Mouse (Mus musculus): ENCODE results near the gene Syce3.
"Not testable (repeated sequence)": the region's sequence is repeated elsewhere in the genome, so short reads cannot be mapped to it uniquely, and the experiment has no call there.

Gene Syce3

GRCm38 (mm10) chr15:89410118-89410517 is at the start of gene Syce3:
TSS of gene Syce3 (minus strand) at chr15:89410503.
- DNase-seq, result no peak

- DNase-seq, result no peak
These were observed 49.5 kb upstream of the Syce3 start for GRCm38 (mm10) chr15:89459821-89460220.

DNA sequence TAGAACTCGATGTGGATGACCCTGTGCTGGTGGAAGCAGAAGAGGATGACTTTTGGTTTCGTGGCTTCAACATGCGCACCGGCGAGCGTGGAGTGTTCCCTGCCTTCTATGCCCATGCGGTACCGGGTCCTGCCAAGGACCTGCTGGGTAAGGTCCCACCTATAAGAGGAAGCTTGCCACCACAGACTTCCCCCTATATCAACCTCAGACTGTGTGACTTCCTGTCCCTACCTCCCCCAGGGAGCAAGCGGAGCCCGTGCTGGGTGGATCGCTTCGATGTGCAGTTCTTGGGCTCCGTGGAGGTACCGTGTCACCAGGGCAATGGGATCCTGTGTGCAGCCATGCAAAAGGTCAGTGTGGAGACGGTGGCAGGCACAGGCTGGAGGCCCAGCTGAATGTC is 48.6 kb upstream of the Syce3 start:
- DNase-seq, result no peak

- DNase-seq, result no peak
These were observed 45.3 kb upstream of the Syce3 start for GRCm38 (mm10) chr15:89455642-89456041.

DNA sequence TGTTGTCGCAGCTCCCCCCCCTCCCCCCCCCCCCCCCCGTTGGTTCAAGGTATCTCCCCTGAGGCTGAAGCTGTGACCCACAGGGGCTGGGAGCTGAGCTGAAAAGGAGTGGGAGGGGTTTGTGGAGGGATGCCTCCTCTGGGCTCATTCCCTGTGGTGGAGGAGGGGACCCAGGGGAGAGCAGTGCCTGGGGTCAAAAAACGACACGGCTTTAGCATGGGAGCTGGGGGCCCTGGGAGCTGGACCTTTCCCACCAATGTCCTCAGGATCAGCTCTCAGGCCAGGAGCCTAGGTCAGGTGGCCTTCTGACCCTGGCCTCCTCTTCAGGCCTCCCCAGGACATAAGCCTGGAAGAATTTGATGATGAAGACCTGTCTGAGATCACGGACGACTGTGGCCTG is 44.6 kb upstream of the Syce3 start:
- no peak for DNase-seq

DNA sequence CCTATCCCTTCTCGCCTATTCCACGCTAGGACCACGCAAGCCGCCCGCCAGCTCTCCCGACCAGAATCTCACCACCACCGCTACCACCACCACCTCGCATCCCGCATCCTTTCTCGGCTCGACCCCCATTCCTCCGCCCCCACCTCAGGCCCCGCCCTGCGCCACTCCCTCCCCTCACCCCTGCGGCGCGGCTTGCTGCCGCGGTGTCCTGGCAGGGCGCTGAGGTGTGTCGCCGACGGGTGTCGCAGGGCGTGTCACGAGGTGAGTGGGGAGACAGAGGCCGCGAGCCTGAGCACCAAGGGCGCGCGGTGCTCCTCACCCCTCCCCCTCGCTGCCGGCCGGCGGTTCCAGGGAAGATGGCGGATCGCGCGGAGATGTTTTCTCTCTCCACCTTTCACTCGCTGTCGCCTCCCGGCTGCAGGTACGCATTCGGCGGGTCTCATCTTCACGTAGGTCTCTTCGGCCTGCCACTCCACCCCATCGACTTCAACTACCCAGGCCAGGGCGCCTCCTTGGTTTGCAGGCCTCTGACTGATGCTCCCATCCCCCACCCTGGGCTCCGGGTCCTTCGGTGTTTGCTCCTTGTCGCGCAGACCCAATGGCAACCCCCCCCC is 43.7 kb upstream of the Syce3 start, which contains the start of gene Mapk8ip2:
Mapk8ip2 (plus strand) TSS at position 49 of the 614 bp plus-strand sequence.
- peak; percentile 73 for DNase-seq

- DNase-seq, result no peak
These were observed 42.9 kb upstream of the Syce3 start for GRCm38 (mm10) chr15:89452906-89453864.

GRCm38 (mm10) chr15:89442486-89443070 is 32.3 kb upstream of the Syce3 start:
- DNase-seq, result no peak

DNA sequence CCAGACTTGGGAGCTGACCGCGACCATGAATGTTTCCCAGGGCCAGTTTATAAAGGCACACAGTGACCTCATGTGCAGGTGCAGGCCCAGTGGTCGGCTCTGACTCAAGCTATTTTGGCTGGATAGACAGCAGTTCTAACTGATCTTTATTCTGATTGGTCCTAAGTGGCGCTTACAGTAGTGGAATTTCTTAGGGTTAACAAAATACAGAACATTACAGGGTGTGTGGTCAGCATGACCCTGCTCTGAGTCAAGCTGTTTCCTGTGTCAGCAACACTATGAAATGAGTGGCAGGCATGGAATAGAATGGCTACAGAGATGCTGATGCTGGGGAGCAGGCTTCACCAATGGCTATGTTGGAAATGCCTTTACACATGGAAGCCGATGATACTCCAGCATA is 25.6 kb upstream of the Syce3 start:
- no peak for DNase-seq

- DNase-seq, result no peak
These were observed 23.8 kb upstream of the Syce3 start for GRCm38 (mm10) chr15:89434136-89434535.

- DNase-seq, result no peak
These were observed 22.6 kb upstream of the Syce3 start for GRCm38 (mm10) chr15:89432946-89433345.

GRCm38 (mm10) chr15:89431806-89432205 is 21.5 kb upstream of the Syce3 start:
- no peak for DNase-seq

DNA sequence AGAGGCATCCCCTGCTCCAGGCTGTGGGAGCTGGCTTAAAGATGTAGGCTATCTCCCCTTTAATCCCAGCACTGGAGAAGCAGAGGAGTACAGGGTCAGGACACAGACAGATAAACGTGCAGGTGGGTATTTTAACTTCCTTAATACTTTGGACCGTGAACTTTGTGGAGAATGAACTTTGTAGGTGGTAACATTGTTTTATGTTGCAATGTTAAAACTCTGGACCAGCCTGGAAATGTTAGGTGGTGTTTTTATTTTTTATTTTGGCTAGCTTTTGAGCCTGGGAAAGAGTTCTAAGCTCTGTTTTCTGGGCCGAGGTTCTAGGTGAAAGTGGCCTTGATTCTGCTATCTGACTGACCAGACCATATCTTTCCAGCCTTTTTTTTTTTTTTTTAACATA is 21.0 kb upstream of the Syce3 start:
- DNase-seq, result no peak

DNA sequence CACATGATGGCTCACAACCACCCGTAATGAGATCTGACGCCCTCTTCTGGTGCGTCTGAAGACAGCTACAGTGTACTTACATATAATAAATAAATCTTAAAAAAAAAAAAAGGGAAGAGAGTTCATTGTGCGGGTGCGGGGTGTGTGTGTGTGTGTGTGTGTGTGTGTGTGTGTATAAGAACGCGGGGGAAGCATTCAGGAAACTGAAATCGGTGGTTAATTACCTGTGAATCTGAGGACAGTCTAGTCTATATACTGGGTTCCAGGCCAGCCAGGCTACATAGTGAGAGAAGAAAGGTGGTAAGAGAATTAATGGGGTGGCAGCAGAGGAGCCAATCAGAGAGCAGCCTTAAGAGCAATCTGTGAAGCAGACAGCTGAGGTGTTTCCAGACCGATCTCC is 20.5 kb upstream of the Syce3 start:
- not testable (repeated sequence) for DNase-seq

DNA sequence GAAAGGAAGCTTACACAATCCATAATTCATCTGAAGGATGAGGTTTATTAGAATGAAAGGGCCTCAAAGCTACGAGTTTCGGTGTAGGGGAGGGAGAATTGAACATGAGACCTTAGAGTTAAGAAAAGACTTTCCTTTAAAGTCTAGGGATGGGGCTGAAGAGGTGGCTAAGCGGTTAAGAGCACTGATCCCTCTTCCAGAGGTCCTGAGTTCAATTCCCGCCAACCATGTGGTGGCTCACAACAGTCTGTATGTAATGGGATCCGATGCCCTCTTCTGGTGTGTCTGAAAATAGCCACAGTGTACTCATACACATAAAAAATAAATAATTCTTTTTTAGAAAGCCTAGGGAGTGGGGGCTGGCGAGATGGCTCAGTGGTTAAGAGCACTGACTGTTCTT is 20.0 kb upstream of the Syce3 start:
- no peak for DNase-seq

DNA sequence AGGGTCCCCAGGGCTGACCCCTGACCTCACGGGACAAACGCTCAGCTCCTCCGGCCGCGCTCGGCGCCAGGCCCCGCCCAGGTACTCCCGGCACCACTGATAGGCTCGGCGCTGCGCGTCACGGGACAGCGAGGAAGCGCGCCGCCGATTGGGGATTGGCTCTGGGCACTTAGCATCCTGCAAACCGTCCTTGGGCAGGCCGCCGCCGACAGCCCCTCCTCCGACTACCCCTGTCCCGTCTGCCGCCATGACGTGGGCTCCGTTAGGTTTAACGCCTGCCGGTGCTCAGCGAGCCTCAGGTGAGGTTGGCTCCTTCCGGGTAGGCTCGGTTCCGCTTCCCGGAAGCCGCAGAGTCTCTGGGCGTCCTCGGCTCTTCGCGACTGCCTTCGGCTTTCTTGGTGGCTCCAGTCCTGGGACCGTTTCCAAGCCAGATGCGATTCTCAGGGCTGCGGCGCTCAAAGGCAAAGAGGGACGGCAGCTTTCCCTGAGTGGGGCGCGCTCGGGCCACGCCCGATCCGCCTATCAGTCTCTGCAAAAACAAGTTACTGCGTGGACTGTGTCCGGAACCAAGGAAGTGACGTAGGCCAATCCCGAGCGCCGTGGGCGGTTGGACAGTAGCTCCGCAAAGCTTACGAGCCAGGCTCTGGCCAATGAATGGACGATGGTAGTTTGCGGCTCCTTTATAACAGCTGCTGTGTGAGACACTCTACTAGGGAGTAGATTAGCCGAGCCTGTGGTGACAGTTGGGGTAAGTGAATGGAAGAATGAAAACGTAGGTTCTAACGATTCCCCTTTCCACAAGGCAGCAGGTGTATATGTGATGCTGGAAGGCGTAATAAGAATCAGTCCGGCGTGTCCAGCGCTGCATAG is 19.3 kb upstream of the Syce3 start, which contains the start of the genes C730034F03Rik, Gm44502 and Chkb:
C730034F03Rik (plus strand) TSS at position 238 of the 870 bp plus-strand sequence.
Gm44502 (minus strand) TSS at position 345 of the 870 bp plus-strand sequence.
Chkb (minus strand) TSS at position 557 of the 870 bp plus-strand sequence.
- DNase-seq, result peak; percentile 87

DNA sequence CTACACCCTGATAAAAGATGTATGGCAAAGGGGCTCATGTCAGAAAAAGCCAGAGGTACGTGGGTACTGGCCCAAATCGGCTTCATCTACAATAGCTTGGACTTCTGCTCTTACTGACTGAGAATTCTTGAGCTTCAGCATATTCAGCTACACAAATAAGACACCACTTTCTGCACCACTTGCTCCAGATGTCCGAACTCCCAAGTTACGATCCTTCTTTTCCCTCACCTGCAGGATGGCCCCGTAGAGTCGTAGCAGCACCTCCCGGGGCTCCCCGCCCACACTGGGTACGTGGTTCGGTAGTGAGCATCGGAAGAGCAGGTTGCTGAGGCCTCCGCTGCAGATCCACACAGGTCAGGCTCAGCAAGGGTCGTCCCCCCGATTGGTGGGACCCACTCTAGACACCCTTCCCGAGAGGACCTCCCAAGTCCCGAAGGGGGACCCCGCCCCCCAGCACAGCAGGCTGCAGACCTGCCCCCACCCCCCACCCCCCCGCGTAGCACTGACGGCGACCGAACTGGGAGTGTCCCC is 18.6 kb upstream of the Syce3 start:
- DNase-seq, result no peak

GRCm38 (mm10) chr15:89428136-89428790 is 18.0 kb upstream of the Syce3 start:
- DNase-seq, result no peak

GRCm38 (mm10) chr15:89426716-89427115 is 16.4 kb upstream of the Syce3 start:
- DNase-seq, result no peak

GRCm38 (mm10) chr15:89425711-89426121 is 15.4 kb upstream of the Syce3 start, which contains the start of gene Cpt1b:
TSS of gene Cpt1b (minus strand) at chr15:89425863.
- no peak for DNase-seq

- no peak for DNase-seq
These were observed 14.3 kb upstream of the Syce3 start for GRCm38 (mm10) chr15:89424621-89425020.

Data from right cerebral cortex, postnatal 4 days (tissue).